Mouse (Mus musculus) kidney, postnatal 0 days (tissue): ENCODE measurements around the gene Cmtm7. TPM values are rescaled to one million over a fixed set of nuclear protein-coding genes. Genes with fewer than 3 reads are reported as not detected.

Experiments used
- ATAC-seq: fragments of 200-750 bp; cut with Nextera tagmentation; replicated peaks from 2 replicates; pipeline ENCODE4 v1.8.0; 2017; ENCODE audit warnings: low read depth, moderate number of reproducible peaks, moderate TSS enrichment, moderate library complexity; ENCODE audit not compliant: low FRiP score
- DNase-seq: peaks from one replicate; pipeline ENCODE4 v3.0.0-alpha.2; 2016; ENCODE audit warnings: low spot score
- H3K27ac ChIP-seq: fragments of 300-500 bp; sonication (generic); 2 replicates; pipeline ENCODE4 v1.5.1; 2014; ENCODE audit warnings: mild to moderate bottlenecking
- H3K27me3 ChIP-seq: fragments of 300-500 bp; sonication (generic); 2 replicates; pipeline ENCODE4 v1.6.1; 2014; ENCODE audit warnings: low read length, mixed read lengths; ENCODE audit not compliant: insufficient read depth
- H3K36me3 ChIP-seq: fragments of 300-500 bp; sonication (generic); 2 replicates; pipeline ENCODE4 v1.6.1; 2014; ENCODE audit warnings: low read length, mixed read lengths; ENCODE audit not compliant: insufficient read depth
- H3K4me1 ChIP-seq: fragments of 300-500 bp; sonication (generic); replicated peaks from 2 replicates; pipeline ENCODE4 v1.6.1; 2014; ENCODE audit warnings: antibody characterized with exemption, low read length, mixed read lengths; ENCODE audit not compliant: insufficient read depth
- H3K4me2 ChIP-seq: fragments of 300-500 bp; sonication (generic); 2 replicates; pipeline ENCODE4 v1.6.1; 2014; ENCODE audit warnings: mild to moderate bottlenecking, low read length, moderate library complexity, mixed read lengths
- H3K4me3 ChIP-seq: fragments of 300-500 bp; sonication (generic); replicated peaks from 2 replicates; pipeline ENCODE4 v1.5.1; 2014; ENCODE audit warnings: low read depth, low read length
- H3K9ac ChIP-seq: fragments of 300-500 bp; sonication (generic); 2 replicates; pipeline ENCODE4 v1.6.1; 2014; ENCODE audit warnings: low read depth, low read length
- H3K9me3 ChIP-seq: fragments of 300-500 bp; sonication (generic); replicated peaks from 2 replicates; pipeline ENCODE4 v1.6.1; 2016; ENCODE audit warnings: low read length, inconsistent platforms, mixed read lengths
- CTCF ChIP-seq: IDR thresholded peaks from 2 replicates; pipeline ENCODE4 v1.5.1; 2016; ENCODE audit warnings: antibody characterized with exemption, low read depth, mild to moderate bottlenecking, moderate library complexity
- WGBS: fragments of 180-500 bp; shearing (Covaris S2); extraction: QIAGEN DNeasy Blood & Tissue Kit; methylation state at CpG from one replicate; pipeline ENCODE4 v1.1.7; 2014; 5-methylcytosine and 5-hydroxymethylcytosine counted together
- polyA plus RNA-seq: library from polyadenylated mRNA; unstranded; fragments of >200 nt; fragmentation: Nextera tagmentation; extraction: Ambion mirVana; gene quantifications from 2 replicates; pipeline ENCODE4 v1.2.1, GENCODE M21; 2015

Gene Cmtm7
- polyA plus RNA-seq, 1 experiment from 2014 or later: 102 TPM

- Histone ChIP-seq H3K9ac (no peak overlapping the region), H3K4me3 (no peak overlapping the region), H3K4me2 (no peak overlapping the region), H3K27ac (no peak overlapping the region), H3K9me3 (no peaks in the 10 kb centered on the region), H3K27me3 (no peaks in the 10 kb centered on the region), H3K4me1 (no peaks in the 10 kb centered on the region; the same call in 1 of the 2 replicates), H3K36me3 (no peaks in the 10 kb centered on the region)
- WGBS: 62% methylated on average over 15 of the region's 15 CpGs
- ATAC-seq (no peak), DNase-seq (no peak)
- TF ChIP-seq CTCF: no peak
Measured at GRCm38 (mm10) chr9:114821548-114822289, 40.1 kb upstream of the Cmtm7 start.

DNA sequence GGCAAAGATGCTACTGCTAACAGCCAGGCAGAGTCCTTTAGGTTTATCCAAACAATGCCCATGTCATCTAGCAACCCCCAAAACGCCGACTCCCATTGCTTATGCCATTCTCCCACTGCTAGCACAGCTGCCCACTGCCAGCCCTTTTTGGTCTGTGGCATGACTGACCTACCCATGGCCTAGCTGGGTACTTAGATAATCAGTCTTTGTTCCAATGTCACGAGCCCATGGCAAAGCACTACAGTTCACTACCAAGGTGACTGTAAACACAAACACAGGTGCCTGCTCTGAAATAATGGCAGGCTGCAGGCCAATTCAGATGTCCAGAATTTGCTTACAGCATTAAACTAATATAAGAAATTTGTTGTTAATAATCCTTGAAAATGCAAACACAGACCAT is 37.3 kb upstream of the Cmtm7 start:
- Histone ChIP-seq H3K27ac (no peak overlapping the region), H3K9ac (no peak overlapping the region), H3K4me3 (no peak overlapping the region), H3K9me3 (no peaks in the 10 kb centered on the region), H3K4me1 (no peaks in the 10 kb centered on the region; the same call in 1 of the 2 replicates), H3K4me2 (no peak overlapping the region), H3K27me3 (no peaks in the 10 kb centered on the region), H3K36me3 (no peaks in the 10 kb centered on the region)
- TF ChIP-seq CTCF: no peak
- ATAC-seq (no peak), DNase-seq (no peak)
- 61% methylated on average over 3 of the region's 3 CpGs for WGBS

- ATAC-seq: no peak
- H3K4me1 ChIP-seq: no peaks in the 10 kb centered on the region; the same call in 1 of the 2 replicates
- H3K27ac ChIP-seq: no peak overlapping the region
- no peak overlapping the region for H3K4me3 ChIP-seq
- WGBS: 57% methylated on average over 7 of the region's 7 CpGs
- no peak overlapping the region for H3K4me2 ChIP-seq
- no peak overlapping the region for H3K9ac ChIP-seq
- no peaks in the 10 kb centered on the region for H3K36me3 ChIP-seq
- TF ChIP-seq CTCF: no peak
- no peaks in the 10 kb centered on the region for H3K27me3 ChIP-seq
- no peak for DNase-seq
- H3K9me3 ChIP-seq: no peaks in the 10 kb centered on the region
Measured at GRCm38 (mm10) chr9:114817012-114817411, 35.4 kb upstream of the Cmtm7 start.

- Histone ChIP-seq H3K27me3 (no peaks in the 10 kb centered on the region), H3K27ac (no peak overlapping the region), H3K9ac (no peak overlapping the region), H3K4me1 (no peaks in the 10 kb centered on the region; the same call in 1 of the 2 replicates), H3K4me2 (no peak overlapping the region), H3K9me3 (no peaks in the 10 kb centered on the region), H3K36me3 (no peaks in the 10 kb centered on the region), H3K4me3 (no peak overlapping the region)
- 96% methylated on average over 7 of the region's 7 CpGs for whole genome bisulfite sequencing
- TF ChIP-seq CTCF: no peak
- DNase-seq: no peak
- ATAC-seq: no peak
Measured at GRCm38 (mm10) chr9:114816121-114816520, 34.5 kb upstream of the Cmtm7 start.

- Histone ChIP-seq H3K27me3 (no peaks in the 10 kb centered on the region), H3K9ac (no peak overlapping the region), H3K4me1 (no peaks in the 10 kb centered on the region; the same call in 1 of the 2 replicates), H3K4me3 (no peak overlapping the region), H3K36me3 (no peaks in the 10 kb centered on the region), H3K9me3 (no peaks in the 10 kb centered on the region), H3K27ac (no peak overlapping the region), H3K4me2 (no peak overlapping the region)
- ATAC-seq: 0 out of 2 replicates have a peak, but pooled peaks have one; percentile 46
- peak; percentile 78 for TF ChIP-seq CTCF
- DNase-seq: peak; percentile 70
- WGBS: 73% methylated on average over 4 of the region's 4 CpGs
Measured at GRCm38 (mm10) chr9:114815315-114815714, 33.7 kb upstream of the Cmtm7 start.

DNA sequence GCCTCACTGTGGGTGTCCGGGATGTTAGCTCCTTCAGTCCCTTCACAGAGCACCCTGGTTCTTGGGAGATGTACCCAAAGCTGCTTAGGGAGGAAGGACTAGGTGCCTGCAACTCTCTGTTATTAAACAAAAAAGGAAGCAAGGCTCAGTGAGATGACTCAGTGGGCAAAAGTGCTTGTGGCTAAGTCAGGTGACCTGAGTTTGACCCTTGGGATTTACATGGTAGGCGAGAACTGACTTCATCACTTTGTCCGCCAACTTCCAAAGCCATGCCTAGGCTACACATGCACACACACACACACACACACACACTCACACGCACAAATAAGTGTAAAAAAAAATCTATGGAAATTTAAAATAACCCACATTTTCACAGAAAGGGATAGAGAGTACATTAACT is 30.3 kb upstream of the Cmtm7 start:
- Histone ChIP-seq H3K36me3 (no peaks in the 10 kb centered on the region), H3K4me3 (no peak overlapping the region), H3K27ac (no peak overlapping the region), H3K4me1 (no peaks in the 10 kb centered on the region), H3K9me3 (no peaks in the 10 kb centered on the region), H3K27me3 (no peaks in the 10 kb centered on the region), H3K9ac (no peak overlapping the region), H3K4me2 (no peak overlapping the region)
- ATAC-seq (no peak), DNase-seq (no peak)
- WGBS: 93% methylated on average over 4 of the region's 4 CpGs
- no peak for TF ChIP-seq CTCF
